Mouse (Mus musculus): ENCODE results near the gene Sparc.

Gene Sparc

GRCm38 (mm10) chr11:55422978-55423377 is at the start of gene Sparc:
Gene Sparc (minus strand): TSS chr11:55423183.
- no peak for DNase-seq (ENCODE audit: low read depth)

- DNase-seq (ENCODE audit: low read depth), result no peak
Measured at GRCm38 (mm10) chr11:55471467-55471866, 48.5 kb upstream of the Sparc start.

DNA sequence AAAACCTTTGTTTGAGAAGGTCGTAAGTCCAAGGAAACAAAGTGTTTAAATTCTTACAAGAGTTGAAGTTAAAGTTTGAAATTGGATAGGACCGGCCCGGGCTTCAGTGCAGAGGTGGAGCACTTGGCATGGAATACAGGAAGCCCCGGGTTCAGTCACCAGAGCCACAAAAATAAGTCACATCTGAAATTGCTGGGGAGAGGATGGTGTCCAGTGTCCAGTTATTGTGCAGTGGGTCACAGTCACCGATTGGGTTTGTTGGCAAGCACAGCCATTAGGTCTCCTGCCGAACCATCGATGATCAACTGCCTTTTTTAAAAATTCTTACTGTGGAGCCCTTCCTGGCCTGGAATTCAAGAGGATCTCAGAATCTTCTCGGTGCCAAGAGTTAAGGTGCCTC is 47.8 kb upstream of the Sparc start:
- DNase-seq (ENCODE audit: low read depth), result no peak

GRCm38 (mm10) chr11:55469923-55470691 is 47.1 kb upstream of the Sparc start:
- DNase-seq (ENCODE audit: low read depth), result no peak

DNA sequence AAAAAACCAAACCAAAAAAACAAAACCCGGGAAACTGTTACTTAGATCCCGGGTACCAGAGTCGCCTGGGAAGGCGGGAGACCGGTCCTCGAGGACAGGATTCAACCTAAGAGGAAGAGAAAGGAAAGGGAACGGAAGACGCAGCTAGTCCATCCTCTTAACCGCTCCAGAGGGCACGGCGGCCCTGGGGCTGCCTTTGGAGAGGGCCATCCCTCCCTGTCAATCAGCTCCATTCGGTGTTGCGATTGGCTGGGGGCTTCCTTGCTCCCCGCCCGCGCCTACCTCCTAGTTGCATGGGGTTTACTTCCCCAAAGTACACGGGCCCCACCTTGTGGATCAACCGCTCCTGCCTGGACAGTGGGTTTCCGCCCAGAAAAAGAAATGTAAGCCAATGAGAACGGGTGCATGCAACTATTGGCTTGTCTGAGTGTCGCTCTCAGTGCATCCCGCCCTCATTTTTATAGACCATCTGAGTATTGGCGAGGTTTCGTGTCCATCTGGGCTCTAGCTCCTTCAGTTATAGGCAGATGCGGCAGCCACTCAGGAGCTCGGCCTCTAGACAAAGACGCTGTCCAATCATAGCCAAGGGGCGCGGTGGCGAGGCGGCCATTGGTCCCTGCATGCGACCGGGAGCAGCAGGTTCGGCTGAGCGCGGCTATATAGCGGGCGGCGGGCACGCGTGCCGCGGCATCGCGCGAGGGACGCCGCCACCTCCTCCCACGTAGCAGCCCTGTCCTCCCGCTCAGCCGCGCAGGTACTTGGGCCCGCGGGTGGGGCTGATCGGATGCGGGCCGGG is 46.3 kb upstream of the Sparc start, which contains the start of gene G3bp1:
G3bp1 (plus strand) TSS at position 638 of the 796 bp plus-strand sequence.
- peak; percentile 96 for DNase-seq (ENCODE audit: low read depth)

- DNase-seq (ENCODE audit: low read depth), result no peak
Measured at GRCm38 (mm10) chr11:55468611-55469047, 45.6 kb upstream of the Sparc start.

GRCm38 (mm10) chr11:55468012-55468411 is 45.0 kb upstream of the Sparc start:
- DNase-seq (ENCODE audit: low read depth), result no peak

DNA sequence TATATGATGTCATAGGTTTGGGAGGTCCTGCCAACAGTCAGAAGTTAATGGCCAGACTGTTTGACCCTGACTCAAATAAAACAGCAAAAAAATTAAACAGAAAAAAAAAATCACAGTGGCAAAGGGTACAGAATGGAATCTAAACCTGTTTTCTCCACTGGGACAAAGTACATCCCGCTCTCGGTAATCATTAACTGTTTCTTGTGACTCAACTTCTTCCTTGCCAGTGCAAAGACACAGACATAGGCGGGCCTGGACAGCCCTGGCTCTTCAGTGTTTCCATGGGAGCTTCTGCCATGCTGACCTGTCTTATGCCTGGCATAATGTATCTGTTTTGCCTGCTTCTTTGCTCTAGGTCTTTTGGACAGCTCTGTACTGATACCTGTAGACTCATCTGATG is 42.2 kb upstream of the Sparc start:
- DNase-seq (ENCODE audit: low read depth), result no peak

- no peak for DNase-seq (ENCODE audit: low read depth)
Measured at GRCm38 (mm10) chr11:55464707-55465106, 41.7 kb upstream of the Sparc start.

- no peak for DNase-seq (ENCODE audit: low read depth)
Measured at GRCm38 (mm10) chr11:55462149-55462548, 39.2 kb upstream of the Sparc start.

DNA sequence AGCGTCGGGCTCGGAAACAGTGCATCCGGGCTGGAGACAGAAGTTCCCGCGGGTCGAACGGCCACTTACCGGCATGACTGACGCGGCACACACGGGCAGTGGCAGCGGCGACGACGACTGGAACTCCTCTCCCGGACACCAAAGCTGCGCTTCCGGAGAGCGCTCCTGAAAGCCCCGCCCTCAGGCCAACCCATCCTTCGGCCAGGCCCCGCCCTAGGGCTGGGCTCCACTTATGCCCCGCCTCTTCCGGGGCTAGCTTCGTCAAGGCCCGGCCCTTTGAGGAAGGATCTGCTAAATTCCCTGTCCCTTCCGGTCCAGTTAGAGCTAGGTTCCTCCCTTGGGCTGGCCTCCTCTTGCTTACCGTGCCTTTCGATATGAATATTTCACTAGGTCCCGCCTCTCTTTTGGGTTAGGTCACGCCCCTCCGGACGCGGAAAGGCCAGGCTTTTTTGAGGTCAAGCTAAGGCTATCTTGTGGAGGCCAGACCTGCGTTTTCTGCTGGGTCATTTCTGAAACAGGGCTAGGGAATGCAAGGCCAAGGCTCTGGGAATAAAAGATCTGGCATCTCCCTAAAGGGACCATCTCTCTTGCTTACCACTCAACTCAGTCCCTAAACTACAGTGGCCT is 38.1 kb upstream of the Sparc start, which contains the start of gene Atox1:
Atox1 (minus strand) TSS at position 221 of the 627 bp plus-strand sequence.
- DNase-seq (ENCODE audit: low read depth), result peak; percentile 96

- no peak for DNase-seq (ENCODE audit: low read depth)
Measured at GRCm38 (mm10) chr11:55460559-55461018, 37.6 kb upstream of the Sparc start.

DNA sequence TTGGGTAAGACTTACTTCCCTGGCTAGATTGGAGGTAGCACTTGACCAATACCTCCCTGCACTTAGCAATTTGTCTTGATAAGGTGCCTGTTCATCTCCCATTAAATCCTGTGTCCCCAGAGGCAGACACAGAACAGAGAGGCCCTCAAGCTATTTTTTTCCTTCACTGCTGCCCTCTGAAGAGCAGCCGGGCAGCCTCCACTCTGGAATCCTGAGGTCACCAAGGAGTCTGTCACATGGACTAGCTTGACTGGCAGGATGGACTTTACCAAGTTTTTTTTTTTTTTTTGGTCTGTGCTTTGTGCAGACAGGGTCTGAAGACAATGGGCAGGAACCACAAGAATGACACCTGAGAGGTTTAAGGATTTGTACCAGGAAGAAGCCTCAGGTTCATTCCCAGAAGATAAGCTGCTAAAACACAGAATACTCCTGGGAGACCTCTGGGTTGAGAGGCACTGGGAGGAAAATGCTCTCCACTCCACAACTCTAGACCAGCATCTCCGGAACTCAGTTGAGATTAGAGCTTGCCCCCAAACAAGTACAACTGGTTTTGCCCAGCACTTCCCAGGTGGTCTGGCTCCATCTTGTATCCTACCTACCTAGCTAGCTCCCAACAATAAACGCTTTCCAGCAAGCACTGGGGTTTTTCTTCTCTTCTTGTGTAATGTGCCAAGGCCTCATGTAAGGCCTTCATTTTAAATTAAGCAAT is 37.0 kb upstream of the Sparc start:
- no peak for DNase-seq (ENCODE audit: low read depth)

- DNase-seq (ENCODE audit: low read depth), result no peak
Measured at GRCm38 (mm10) chr11:55458501-55458900, 35.5 kb upstream of the Sparc start.

DNA sequence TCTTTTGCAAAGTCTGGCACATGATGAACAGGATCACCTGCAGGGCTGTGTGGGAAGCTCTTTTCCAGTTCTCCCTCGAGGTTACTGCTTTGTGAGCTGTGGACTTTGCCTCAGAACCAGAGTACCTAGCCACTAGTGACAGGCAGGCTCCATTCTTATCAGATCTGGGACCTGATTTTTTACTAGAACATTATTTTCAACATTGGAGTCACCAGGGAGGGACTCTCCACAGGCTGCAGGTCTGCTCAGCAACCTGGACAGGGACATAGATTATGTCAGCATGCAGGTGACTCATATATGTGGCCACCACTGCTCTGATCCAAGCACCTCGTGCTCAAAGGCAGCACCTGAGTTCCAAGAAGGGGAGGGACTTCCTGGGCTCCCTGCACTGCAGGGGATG is 32.2 kb upstream of the Sparc start:
- DNase-seq (ENCODE audit: low read depth), result no peak

DNA sequence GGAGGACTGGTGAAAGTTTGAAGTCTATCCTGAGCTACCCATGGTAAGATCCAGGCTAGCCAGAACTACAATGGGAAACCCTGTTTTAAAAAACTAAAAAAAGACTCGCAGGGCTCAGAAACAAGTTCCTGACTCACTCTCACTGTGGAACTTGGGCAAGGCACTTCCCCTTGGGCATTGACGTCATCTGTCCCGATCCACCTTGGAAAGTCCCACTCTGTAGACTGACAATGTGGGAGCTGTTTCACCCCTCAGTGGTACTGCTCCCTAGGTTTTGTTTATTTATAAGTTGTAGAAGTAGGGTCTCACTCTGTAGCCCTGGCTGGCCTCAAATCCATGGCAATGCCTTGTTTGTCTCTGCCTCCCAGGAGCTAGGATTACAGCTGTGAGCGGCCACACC is 30.7 kb upstream of the Sparc start:
- DNase-seq (ENCODE audit: low read depth), result no peak

DNA sequence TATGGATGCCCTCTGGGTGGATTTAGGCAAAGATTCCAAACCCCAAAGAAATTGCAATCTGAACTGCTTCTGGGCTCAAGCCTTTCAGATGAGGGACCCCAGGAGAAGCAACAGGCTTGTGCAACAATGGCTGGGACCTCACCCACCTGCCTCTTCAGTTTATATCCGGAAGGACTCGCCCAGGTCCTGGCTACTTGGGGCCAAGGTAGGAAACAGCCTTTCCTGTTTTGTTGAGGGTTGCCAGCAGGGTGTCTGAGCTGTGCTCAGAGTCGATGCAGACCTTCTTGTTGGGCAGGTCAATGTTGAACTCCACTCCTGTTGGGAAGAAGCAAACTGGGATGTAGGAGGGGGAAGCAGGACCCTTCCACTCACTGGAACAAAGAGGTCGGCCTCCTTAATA is 27.3 kb upstream of the Sparc start:
- no peak for DNase-seq (ENCODE audit: low read depth)

- no peak for DNase-seq (ENCODE audit: low read depth)
Measured at GRCm38 (mm10) chr11:55449531-55449930, 26.5 kb upstream of the Sparc start.

- peak; percentile 60 for DNase-seq (ENCODE audit: low read depth)
Measured at GRCm38 (mm10) chr11:55446579-55446978, 23.6 kb upstream of the Sparc start.

DNA sequence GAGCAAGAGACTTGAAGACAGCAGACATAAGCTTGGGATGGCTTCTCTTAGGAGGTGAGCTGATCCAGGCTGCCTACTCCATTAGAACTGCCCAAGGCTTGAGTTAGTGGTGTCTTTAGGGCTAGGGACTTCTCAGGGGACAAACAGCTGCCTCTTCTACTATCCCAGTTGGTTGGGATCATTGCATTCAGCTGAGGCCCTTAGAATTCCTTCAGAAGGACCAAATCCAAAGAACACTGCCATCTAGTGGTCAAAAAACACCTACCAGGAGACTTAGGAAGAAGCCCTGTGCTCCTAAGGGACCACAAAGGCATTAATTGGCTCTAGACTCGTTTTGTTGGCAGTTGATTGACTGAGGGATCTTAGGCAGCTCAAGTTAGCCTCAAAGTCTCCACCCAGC is 21.8 kb upstream of the Sparc start:
- DNase-seq (ENCODE audit: low read depth), result no peak

- DNase-seq (ENCODE audit: low read depth), result no peak
Measured at GRCm38 (mm10) chr11:55439718-55440117, 16.7 kb upstream of the Sparc start.

DNA sequence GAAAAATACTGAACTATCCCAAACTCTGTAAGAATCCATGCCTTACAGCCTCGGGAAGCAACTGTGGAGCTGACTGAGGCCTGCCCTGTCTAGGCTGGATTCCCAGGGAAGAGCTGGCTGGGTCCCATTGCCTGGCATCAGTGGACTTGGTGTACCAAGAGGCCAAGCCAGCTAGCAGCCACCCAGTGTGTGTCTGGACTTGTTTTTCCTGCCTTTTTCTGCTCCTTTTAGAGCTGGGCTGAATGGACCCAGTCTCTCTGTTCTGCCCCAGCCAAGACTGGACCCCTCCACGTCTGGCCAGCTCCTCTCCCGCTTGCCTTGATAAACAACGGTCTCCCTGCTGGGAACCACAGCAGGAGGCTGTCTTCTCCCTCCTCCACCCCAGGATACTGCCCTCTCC is 15.0 kb upstream of the Sparc start:
- DNase-seq (ENCODE audit: low read depth), result no peak
